Mouse (Mus musculus) heart, adult 2 months (tissue): ENCODE results near the gene Pwp2.
A peak's percentile ranks its signal among the peaks of the same experiment; 100 is the strongest.

ENCODE experiments used
- CTCF ChIP-seq: fragments of 200-600 bp; IDR thresholded peaks from 2 replicates; pipeline ENCODE4 v1.8.1; 2022; ENCODE audit warnings: antibody characterized with exemption, mild to moderate bottlenecking, moderate library complexity
- EP300 ChIP-seq: fragments of 200-500 bp; IDR thresholded peaks from 2 replicates; pipeline ENCODE4 v1.6.1; 2011; ENCODE audit warnings: low read depth, low read length, control low read depth; ENCODE audit not compliant: insufficient read depth

GRCm38 (mm10) chr10:78163923-78164322 is 21.0 kb downstream of the Pwp2 start:
- TF ChIP-seq CTCF: peak; percentile 89
- TF ChIP-seq EP300: no peak
